Mouse (Mus musculus): ENCODE results near the gene Cad. TPM values are rescaled to one million over a fixed set of nuclear protein-coding genes. Genes with fewer than 3 reads are reported as not detected.

Gene Cad
- polyA plus RNA-seq, 1 experiment, result 27.6 TPM

- WGBS, result 94% methylated on average over 3 of the region's 3 CpGs
- TF ChIP-seq POLR2A (IDR thresholded peaks at IDR 0.05; ENCODE audit: borderline replicate concordance, extremely low read depth, low read depth, low read length), result no peak
- no peak for TF ChIP-seq CTCF (IDR thresholded peaks at IDR 0.05; ENCODE audit: insufficient read depth, low read length)
These were observed 15.2 kb downstream of the Cad start for GRCm38 (mm10) chr5:31069810-31070209.

GRCm38 (mm10) chr5:31071059-31071458 lies 16.5 kb downstream of the Cad start:
- H3K4me1 ChIP-seq (ENCODE audit: control insufficient read depth, insufficient read depth, low read length), result no peaks in the 10 kb centered on the region
- WGBS, result 63% methylated on average over 2 of the region's 2 CpGs
- TF ChIP-seq CTCF (IDR thresholded peaks at IDR 0.05; ENCODE audit: insufficient read depth, low read length), result no peak
- no peak for DNase-seq
- no peak overlapping the region for H3K4me3 ChIP-seq (replicated peaks; ENCODE audit: extremely low read depth, low read depth, low read length)

More at GRCm38 (mm10) chr5:31069810-31070209, 15.2 kb downstream of the Cad start:
- no peak overlapping the region for H3K4me3 ChIP-seq (replicated peaks; ENCODE audit: extremely low read depth, low read depth, low read length)
- DNase-seq, result no peak
- H3K4me1 ChIP-seq (ENCODE audit: control insufficient read depth, insufficient read depth, low read length), result no peaks in the 10 kb centered on the region

GRCm38 (mm10) chr5:31071821-31072220 lies 17.2 kb downstream of the Cad start:
- H3K4me3 ChIP-seq (replicated peaks; ENCODE audit: extremely low read depth, low read depth, low read length), result no peak overlapping the region
- 94% methylated on average over 11 of the region's 11 CpGs for WGBS
- DNase-seq, result no peak
- H3K4me1 ChIP-seq (ENCODE audit: control insufficient read depth, insufficient read depth, low read length), result no peaks in the 10 kb centered on the region
- TF ChIP-seq CTCF (IDR thresholded peaks at IDR 0.05; ENCODE audit: insufficient read depth, low read length) (no peak), POLR2A (IDR thresholded peaks at IDR 0.05; ENCODE audit: borderline replicate concordance, extremely low read depth, low read depth, low read length) (no peak)

DNA sequence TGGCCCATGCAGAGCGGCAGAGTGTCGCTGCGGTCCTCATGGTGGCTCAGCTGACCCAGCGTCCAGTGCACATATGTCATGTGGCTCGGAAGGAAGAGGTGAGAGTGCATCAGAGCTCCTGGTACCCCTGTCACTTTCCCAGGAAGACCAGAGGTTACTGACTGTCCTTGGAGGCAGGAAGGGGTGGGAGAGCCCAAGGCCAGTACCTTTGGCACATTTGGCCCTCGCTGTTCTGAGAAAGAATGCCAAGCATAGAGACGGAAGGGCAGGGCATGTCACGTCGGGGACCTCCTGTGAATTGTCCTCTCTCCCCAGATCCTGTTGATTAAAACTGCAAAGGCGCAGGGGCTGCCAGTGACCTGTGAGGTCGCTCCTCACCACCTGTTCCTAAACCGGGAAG lies 18.6 kb downstream of the Cad start:
- no peak for TF ChIP-seq CTCF (IDR thresholded peaks at IDR 0.05; ENCODE audit: insufficient read depth, low read length)
- Histone ChIP-seq H3K4me1 (ENCODE audit: control insufficient read depth, insufficient read depth, low read length) (no peaks in the 10 kb centered on the region), H3K4me3 (replicated peaks; ENCODE audit: extremely low read depth, low read depth, low read length) (no peak overlapping the region)
- WGBS, result 86% methylated on average over 12 of the region's 12 CpGs
- no peak for DNase-seq

DNA sequence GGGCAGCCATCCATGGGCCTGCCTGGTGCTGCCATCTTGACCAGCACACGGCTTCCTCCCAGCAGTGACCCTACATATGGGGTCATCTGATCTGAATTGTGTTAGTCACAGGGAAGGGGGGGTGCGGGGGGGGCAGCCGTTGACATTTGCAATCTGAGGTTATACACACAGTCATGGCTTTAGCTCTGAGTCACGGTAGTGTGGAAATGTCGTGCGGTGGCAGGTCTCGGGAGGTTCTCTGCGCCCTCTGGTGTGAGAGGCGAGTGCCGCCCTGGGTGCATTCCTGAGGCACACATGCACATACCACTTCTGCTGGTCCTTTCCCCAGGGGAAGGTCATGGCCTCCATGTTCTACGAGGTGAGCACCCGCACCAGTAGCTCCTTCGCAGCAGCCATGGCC lies 21.8 kb downstream of the Cad start:
- no peak overlapping the region for H3K4me3 ChIP-seq (replicated peaks; ENCODE audit: extremely low read depth, low read depth, low read length)
- no peak for DNase-seq
- TF ChIP-seq POLR2A (IDR thresholded peaks at IDR 0.05; ENCODE audit: borderline replicate concordance, extremely low read depth, low read depth, low read length) (no peak), CTCF (IDR thresholded peaks at IDR 0.05; ENCODE audit: insufficient read depth, low read length) (no peak)
- H3K4me1 ChIP-seq (ENCODE audit: control insufficient read depth, insufficient read depth, low read length), result no peaks in the 10 kb centered on the region
- WGBS, result 83% methylated on average over 13 of the region's 13 CpGs

DNA sequence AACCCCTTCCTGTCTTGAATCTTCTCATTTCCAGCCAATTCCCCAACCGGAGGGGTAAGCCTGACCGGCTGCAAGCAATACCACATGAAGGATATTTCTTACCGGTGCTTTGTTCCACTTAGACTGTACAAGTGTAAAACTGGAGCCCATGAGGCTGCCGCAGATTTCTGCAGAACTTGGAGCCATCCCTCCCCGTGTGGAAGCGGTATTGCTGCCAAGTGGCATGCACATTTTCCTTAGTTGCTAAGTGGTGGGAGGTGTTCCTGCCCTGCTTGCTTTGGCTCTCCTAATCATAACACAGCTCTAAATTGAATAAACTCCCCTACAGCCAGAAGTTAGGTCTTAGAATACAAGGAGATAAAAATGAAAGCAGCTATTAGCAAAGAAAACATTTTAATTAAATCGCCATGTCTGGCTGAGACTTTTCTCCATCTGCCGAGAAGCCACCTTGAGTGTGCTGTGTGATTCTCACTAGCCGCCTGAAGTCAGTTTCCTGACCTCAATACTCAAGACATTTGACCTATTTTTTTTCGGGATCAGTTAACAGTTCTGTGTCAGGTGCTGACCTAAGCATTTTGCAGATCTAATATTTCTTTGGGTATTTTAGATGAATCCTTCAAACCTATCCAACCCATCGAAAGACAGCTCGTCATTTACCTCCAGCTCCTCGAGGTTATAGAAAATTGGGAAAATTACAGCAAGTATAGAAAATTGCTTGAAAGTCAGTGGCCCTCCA lies 25.6 kb downstream of the Cad start:
- TF ChIP-seq CTCF (IDR thresholded peaks at IDR 0.05; ENCODE audit: insufficient read depth, low read length) (no peak), POLR2A (IDR thresholded peaks at IDR 0.05; ENCODE audit: borderline replicate concordance, extremely low read depth, low read depth, low read length) (no peak)
- Histone ChIP-seq H3K4me3 (replicated peaks; ENCODE audit: extremely low read depth, low read depth, low read length) (no peak overlapping the region), H3K4me1 (ENCODE audit: control insufficient read depth, insufficient read depth, low read length) (no peaks in the 10 kb centered on the region)
- DNase-seq, result no peak
- 49% methylated on average over 13 of the region's 13 CpGs for WGBS

- Histone ChIP-seq H3K4me3 (replicated peaks; ENCODE audit: extremely low read depth, low read depth, low read length) (no peak overlapping the region), H3K4me1 (ENCODE audit: control insufficient read depth, insufficient read depth, low read length) (no peaks in the 10 kb centered on the region)
- no peak for DNase-seq
- no peak for TF ChIP-seq POLR2A (IDR thresholded peaks at IDR 0.05; ENCODE audit: borderline replicate concordance, extremely low read depth, low read depth, low read length)
- TF ChIP-seq CTCF (IDR thresholded peaks at IDR 0.05; ENCODE audit: insufficient read depth, low read length), result no peak
- WGBS, result 44% methylated on average over 3 of the region's 3 CpGs
These were observed 26.2 kb downstream of the Cad start for GRCm38 (mm10) chr5:31080795-31081164.

DNA sequence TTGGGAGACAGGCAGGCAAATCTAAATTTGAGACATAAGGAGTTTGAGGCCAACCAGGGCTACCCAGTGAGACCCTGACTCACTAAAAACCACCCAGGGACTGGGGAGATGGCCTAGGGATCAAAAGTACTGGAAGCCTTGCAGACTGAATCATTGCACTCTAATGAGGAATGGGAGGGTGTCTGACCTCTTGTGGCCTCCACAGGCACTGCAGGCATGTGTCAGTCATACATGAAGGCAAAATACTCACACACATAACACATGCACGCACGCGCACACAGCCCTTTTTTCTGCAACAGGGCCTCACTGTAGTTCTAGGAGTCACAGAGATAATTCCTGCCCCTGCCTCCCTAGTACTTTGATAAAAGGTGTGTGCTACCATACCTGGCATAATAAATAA lies 26.8 kb downstream of the Cad start:
- DNase-seq, result peak; percentile 22
- TF ChIP-seq CTCF (IDR thresholded peaks at IDR 0.05; ENCODE audit: insufficient read depth, low read length) (peak; percentile 86), POLR2A (IDR thresholded peaks at IDR 0.05; ENCODE audit: borderline replicate concordance, extremely low read depth, low read depth, low read length) (no peak)
- WGBS, result 92% methylated on average over 3 of the region's 3 CpGs
- H3K4me1 ChIP-seq (ENCODE audit: control insufficient read depth, insufficient read depth, low read length), result no peaks in the 10 kb centered on the region
- H3K4me3 ChIP-seq (replicated peaks; ENCODE audit: extremely low read depth, low read depth, low read length), result no peak overlapping the region

DNA sequence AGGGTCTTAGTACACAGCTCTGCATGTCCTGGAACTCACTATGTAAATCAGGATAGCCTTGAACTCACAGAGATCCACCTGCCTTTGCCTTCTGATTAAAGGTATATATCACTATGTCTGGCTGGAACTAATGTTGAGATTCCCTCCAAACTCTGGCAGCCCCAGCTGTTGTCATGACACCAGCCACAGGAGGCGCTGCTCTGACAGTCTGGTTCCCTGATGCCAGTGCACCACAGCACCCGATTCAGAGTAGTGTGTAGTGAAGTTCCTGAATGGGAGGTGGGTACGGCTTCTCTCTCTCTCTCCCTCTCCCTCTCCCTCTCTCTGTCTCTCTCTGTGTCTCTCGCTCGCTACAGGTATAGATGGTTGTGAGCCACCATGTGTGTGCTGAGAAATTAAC lies 27.8 kb downstream of the Cad start:
- TF ChIP-seq POLR2A (IDR thresholded peaks at IDR 0.05; ENCODE audit: borderline replicate concordance, extremely low read depth, low read depth, low read length) (no peak), CTCF (IDR thresholded peaks at IDR 0.05; ENCODE audit: insufficient read depth, low read length) (peak; percentile 62)
- no peak overlapping the region for H3K4me3 ChIP-seq (replicated peaks; ENCODE audit: extremely low read depth, low read depth, low read length)
- H3K4me1 ChIP-seq (ENCODE audit: control insufficient read depth, insufficient read depth, low read length), result no peaks in the 10 kb centered on the region
- DNase-seq, result peak; percentile 43
- 18% methylated on average over 5 of the region's 5 CpGs for WGBS

DNA sequence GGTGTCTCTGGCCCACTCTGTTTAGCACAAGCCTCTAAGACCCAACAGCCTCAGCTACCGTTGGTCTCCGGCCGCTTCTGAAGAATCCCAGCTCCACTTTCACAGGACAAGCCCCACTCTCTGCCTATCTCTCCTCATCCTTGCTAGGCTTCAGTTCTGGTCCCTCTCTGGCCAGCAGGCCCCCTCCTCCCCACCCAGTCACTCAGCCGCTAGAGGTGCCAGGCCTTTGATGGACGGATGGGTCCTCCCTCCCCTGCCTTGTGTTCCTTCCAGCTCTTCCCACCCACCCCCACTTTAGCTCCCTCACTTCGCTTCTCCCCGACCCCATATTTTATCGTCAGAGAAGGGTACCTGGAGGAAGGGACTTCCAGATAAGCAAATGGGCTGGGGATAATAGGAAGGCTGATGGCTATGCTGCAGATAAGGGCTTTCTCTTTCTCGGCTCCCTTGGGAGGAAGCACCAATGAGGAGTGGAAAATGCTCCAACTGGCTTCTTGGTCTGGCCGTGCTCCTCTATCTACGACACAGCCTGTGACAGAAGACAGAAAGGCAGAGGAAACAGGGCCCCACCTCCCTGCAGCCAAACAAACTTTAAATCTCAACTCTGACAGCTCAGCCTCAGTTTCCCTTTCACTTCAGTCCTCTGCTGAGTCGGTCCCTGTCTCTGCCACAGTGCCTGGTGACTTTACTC lies 28.5 kb downstream of the Cad start:
- H3K4me3 ChIP-seq (replicated peaks; ENCODE audit: extremely low read depth, low read depth, low read length), result no peak overlapping the region
- no peak for TF ChIP-seq CTCF (IDR thresholded peaks at IDR 0.05; ENCODE audit: insufficient read depth, low read length)
- no peaks in the 10 kb centered on the region for H3K4me1 ChIP-seq (ENCODE audit: control insufficient read depth, insufficient read depth, low read length)
- 23% methylated on average over 12 of the region's 12 CpGs for WGBS
- DNase-seq, result peak; percentile 15

All from lung, adult 2 months (tissue).